Mouse (Mus musculus) limb, embryonic 12.5 days (tissue): Measurements from ENCODE around the gene Mpped1. TPM values are rescaled to one million over a fixed set of nuclear protein-coding genes. Genes with fewer than 3 reads are reported as not detected.

Source experiments
- ATAC-seq: fragments of 200-750 bp; cut with Nextera tagmentation; 2 replicates; pipeline ENCODE4 v1.8.0; 2017; ENCODE audit warnings: low read depth, moderate TSS enrichment; ENCODE audit not compliant: insufficient number of reproducible peaks, insufficient read depth, low FRiP score, low TSS enrichment
- H3K27ac ChIP-seq: fragments of 300-500 bp; sonication (generic); 2 replicates; pipeline ENCODE4 v1.5.1; 2016; ENCODE audit warnings: mild to moderate bottlenecking, moderate library complexity
- H3K27me3 ChIP-seq: fragments of 300-500 bp; sonication (generic); 2 replicates; pipeline ENCODE4 v1.6.1; 2016; ENCODE audit warnings: mild to moderate bottlenecking, moderate library complexity
- H3K36me3 ChIP-seq: fragments of 300-500 bp; sonication (generic); 2 replicates; pipeline ENCODE4 v1.6.1; 2016; ENCODE audit warnings: mild to moderate bottlenecking, moderate library complexity
- H3K4me1 ChIP-seq: fragments of 300-500 bp; sonication (generic); replicated peaks from 2 replicates; pipeline ENCODE4 v1.6.1; 2016
- H3K4me2 ChIP-seq: fragments of 300-500 bp; sonication (generic); 2 replicates; pipeline ENCODE4 v1.6.1; 2016; ENCODE audit warnings: mild to moderate bottlenecking, moderate library complexity
- H3K4me3 ChIP-seq: fragments of 300-500 bp; sonication (generic); replicated peaks from 2 replicates; pipeline ENCODE4 v1.5.1; 2016; ENCODE audit warnings: mild to moderate bottlenecking
- H3K9ac ChIP-seq: fragments of 300-500 bp; sonication (generic); replicated peaks from 2 replicates; pipeline ENCODE4 v1.6.1; 2016; ENCODE audit warnings: mild to moderate bottlenecking, moderate library complexity
- H3K9me3 ChIP-seq: fragments of 300-500 bp; sonication (generic); 2 replicates; pipeline ENCODE4 v1.6.1; 2016; ENCODE audit warnings: mild to moderate bottlenecking, moderate library complexity
- WGBS: fragments of 180-500 bp; shearing (Covaris S2); methylation state at CpG from one replicate; pipeline ENCODE4 v1.1.7; 2016; 5-methylcytosine and 5-hydroxymethylcytosine counted together
- polyA plus RNA-seq: library from polyadenylated mRNA; unstranded; fragments of >200 nt; fragmentation: Nextera tagmentation; extraction: Ambion mirVana; gene quantifications from 2 replicates; pipeline ENCODE4 v1.2.1, GENCODE M21; 2016

Gene Mpped1
- polyA plus RNA-seq, 1 experiment from 2014 or later, result 8.0 TPM

DNA sequence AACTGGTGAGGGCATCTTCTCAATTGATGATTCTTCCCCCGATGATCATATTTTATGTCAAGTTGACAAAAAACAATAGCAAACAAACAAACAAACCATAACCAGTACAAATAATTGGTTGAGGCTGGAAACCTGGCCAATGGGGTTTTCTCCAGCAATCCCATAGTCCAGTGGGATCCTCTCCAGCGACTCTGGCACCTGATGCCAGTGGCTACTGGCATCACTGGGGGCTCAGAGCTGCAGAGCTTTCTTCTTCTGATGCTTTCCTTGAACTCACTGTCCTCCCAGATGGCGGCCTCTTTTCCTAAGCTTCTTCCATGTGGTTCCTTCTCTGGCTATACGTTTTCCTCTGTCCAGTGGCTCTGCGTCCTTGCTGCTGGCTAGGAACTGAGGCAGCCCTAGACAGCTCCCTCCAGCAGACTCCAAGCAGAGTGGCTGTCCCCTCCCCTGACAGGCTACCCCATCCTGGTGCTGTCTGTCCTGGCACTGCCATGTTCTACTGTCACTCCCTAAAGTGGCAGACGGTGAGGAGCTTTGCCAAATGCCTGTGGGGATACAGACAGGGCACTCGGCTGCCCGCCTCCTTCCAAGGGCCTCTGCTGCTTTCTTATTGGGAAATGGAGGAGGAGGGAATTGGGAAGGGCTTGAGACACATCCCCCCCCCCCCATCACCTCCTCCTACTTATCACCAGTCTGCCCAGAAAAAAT lies 7.8 kb upstream of the Mpped1 start:
- 81% methylated on average over 8 of the region's 8 CpGs for WGBS
- Histone ChIP-seq H3K27me3 (peaks cover 44% of the 10 kb centered on the region), H3K4me3 (no peak overlapping the region), H3K36me3 (no peaks in the 10 kb centered on the region), H3K27ac (no peak overlapping the region), H3K9ac (no peak overlapping the region), H3K9me3 (no peaks in the 10 kb centered on the region), H3K4me2 (no peak overlapping the region), H3K4me1 (no peaks in the 10 kb centered on the region)
- no peak for ATAC-seq

DNA sequence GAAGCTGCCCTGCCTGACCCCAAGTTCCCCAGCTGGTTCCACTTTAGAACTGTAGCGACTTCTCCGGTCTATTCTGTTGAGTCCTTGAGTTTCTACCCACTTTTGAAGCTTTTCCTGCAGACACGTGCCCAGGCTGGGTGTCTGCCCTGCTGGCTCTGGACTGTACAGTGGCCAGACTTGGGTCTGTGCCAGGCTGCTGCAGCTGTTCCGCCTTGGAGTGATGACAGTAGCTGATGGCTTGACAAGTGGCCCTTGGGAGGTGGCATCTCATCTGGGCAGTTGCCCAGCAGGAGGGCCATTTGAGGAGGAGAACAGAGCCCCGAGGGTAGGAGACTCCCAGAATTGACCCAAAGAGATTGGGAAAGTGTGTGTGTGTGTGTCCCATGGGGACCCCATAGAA lies 6.8 kb upstream of the Mpped1 start:
- no peak overlapping the region for H3K27ac ChIP-seq
- no peak overlapping the region for H3K4me3 ChIP-seq
- no peak overlapping the region for H3K9ac ChIP-seq
- no peaks in the 10 kb centered on the region for H3K36me3 ChIP-seq
- H3K9me3 ChIP-seq, result no peaks in the 10 kb centered on the region
- H3K4me2 ChIP-seq, result no peak overlapping the region
- 48% methylated on average over 5 of the region's 5 CpGs for WGBS
- peaks cover 52% of the 10 kb centered on the region for H3K27me3 ChIP-seq
- ATAC-seq, result no peak
- H3K4me1 ChIP-seq, result no peaks in the 10 kb centered on the region

- no peak overlapping the region for H3K4me2 ChIP-seq
- H3K9me3 ChIP-seq, result no peaks in the 10 kb centered on the region
- whole genome bisulfite sequencing, result 89% methylated on average over 4 of the region's 4 CpGs
- peaks cover 55% of the 10 kb centered on the region for H3K27me3 ChIP-seq
- no peaks in the 10 kb centered on the region for H3K36me3 ChIP-seq
- no peak overlapping the region for H3K27ac ChIP-seq
- no peak overlapping the region for H3K4me3 ChIP-seq
- ATAC-seq, result no peak
- no peak overlapping the region for H3K9ac ChIP-seq
- no peaks in the 10 kb centered on the region for H3K4me1 ChIP-seq
Measured at GRCm38 (mm10) chr15:83772953-83773352, 6.3 kb upstream of the Mpped1 start.

DNA sequence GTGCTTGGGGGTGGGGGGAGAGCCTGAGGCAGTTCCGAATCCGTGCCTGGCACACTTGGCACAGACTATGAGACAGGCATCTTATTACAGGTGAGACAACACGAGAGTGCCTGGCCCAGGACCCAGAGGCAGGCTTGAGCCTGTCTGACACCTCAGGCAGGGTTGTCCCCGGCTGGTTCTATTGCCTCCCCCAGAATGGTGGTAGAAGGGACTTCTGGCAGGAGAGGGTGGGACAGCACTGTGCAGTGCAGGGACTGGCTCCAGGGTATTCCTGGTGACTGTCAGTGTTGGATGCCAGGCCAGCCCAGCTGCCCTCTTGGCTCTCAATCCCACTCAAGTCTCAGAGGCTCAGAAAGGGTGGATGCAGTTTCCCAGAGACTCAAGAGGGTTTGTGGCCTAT lies 4.3 kb upstream of the Mpped1 start:
- no peak overlapping the region for H3K4me3 ChIP-seq
- no peak for ATAC-seq
- 56% methylated on average over 4 of the region's 4 CpGs for WGBS
- no peak overlapping the region for H3K4me2 ChIP-seq
- H3K4me1 ChIP-seq, result no peaks in the 10 kb centered on the region
- peaks cover 61% of the 10 kb centered on the region for H3K27me3 ChIP-seq
- no peak overlapping the region for H3K9ac ChIP-seq
- H3K27ac ChIP-seq, result no peak overlapping the region
- no peaks in the 10 kb centered on the region for H3K9me3 ChIP-seq
- no peaks in the 10 kb centered on the region for H3K36me3 ChIP-seq

DNA sequence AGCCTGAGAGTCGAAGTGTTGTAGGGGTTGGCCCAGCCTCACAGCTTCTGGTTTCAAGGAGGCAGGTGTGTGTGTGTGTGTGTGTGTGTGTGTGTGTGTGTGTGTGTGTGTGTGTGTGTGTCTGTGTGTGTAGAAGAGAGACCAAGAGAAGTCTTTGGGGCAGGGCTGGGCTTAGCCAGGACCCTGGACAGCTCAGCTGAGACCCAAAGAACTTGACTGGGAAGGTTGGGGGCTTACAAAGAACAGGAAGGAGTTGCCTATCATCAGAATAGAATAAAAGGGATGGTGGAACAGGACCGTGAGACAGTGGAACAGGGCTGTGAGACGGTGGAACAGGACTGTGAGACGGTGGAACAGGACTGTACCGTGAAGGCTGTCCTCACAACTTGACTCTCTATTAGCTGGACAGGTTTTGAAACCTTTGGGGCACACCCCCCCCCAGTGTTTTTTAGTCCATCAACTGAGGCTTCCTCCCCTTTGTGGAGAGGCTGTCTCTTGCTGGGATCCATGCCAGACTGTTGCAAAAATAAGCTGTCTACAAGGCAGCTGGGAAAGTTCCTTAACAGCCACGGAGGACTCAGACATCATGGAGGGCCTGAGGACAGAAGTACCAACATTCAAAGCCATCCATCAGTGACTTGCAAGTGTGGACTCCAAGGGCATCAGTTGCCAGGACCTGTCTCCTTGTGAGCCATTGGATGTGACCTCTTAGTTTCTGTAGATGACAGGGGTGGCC lies 2.8 kb upstream of the Mpped1 start:
- no peak overlapping the region for H3K4me3 ChIP-seq
- no peaks in the 10 kb centered on the region for H3K9me3 ChIP-seq
- H3K4me2 ChIP-seq, result no peak overlapping the region
- peaks cover 74% of the 10 kb centered on the region for H3K27me3 ChIP-seq
- H3K4me1 ChIP-seq, result peaks cover 11% of the 10 kb centered on the region
- ATAC-seq, result no peak
- no peak overlapping the region for H3K9ac ChIP-seq
- no peak overlapping the region for H3K27ac ChIP-seq
- WGBS, result 84% methylated on average over 6 of the region's 6 CpGs
- H3K36me3 ChIP-seq, result no peaks in the 10 kb centered on the region

DNA sequence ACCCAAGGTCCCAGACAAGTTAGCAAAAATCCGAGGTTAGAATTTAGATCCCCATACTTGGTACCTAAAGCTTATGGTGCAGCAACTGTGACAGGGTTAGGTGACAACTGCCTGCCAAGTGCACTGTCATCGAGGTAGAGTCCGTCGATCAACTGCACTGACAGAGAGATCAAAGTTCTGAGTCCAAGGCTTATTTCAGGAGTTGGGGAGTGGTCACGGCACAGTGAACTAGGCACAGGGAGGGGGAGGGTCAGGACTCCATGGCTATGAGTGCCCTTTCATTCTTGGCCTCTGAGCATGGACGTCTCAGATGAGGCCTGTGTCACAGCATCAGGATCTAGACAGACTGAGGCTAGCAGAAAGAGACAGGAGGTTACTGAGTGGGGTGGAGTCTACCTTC lies 1.8 kb upstream of the Mpped1 start:
- Histone ChIP-seq H3K4me1 (peaks cover 11% of the 10 kb centered on the region), H3K27ac (no peak overlapping the region), H3K36me3 (no peaks in the 10 kb centered on the region), H3K4me2 (no peak overlapping the region), H3K4me3 (no peak overlapping the region), H3K9ac (no peak overlapping the region), H3K9me3 (no peaks in the 10 kb centered on the region), H3K27me3 (peaks cover 75% of the 10 kb centered on the region)
- 67% methylated on average over 6 of the region's 6 CpGs for WGBS
- no peak for ATAC-seq

DNA sequence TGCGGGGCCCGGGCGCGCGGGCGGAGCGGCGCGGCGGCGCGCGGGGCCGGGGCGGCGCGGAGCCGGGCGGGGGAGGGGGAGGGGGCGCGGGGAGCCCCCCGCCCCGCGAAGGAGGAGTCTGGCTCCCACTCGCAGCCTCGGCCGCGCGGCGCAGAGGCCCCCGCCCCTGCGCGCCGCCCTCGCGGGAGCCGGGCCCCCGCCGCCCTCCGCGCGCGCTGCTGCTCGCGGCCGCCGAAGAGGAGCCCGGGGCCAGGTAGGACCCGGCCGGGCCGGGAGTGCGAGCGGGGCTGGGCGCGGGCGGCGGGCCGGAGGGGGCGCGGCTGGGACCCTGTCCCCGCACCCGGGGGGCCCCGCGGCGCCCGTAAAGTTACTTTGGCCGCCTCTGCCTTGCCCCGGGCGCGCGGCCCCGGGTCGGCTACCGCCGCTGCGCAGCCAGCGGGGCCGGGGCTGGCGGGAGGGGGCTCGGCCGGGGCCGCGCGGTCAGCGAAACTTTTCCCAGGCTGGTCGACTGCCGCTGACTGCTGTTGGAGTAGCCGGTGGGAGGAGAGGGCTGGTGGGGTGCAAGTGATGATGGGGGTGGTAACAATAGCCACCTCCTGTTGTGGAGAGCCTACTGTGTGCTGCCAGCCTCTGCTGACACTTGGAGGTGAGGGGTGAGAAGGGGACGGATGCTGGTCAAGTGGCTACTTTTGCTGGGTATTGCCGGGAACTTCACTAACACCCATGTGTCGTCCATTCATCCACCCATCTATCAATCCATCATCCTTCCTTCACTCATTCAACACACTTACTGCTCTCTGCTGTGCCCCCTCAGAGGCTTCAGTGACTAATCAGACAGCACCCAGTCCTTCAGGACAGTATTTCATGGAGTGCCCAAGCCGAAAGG lies 831 bp downstream of the Mpped1 start:
- 5% methylated on average over 31 of the region's 92 CpGs for WGBS
- no peak overlapping the region for H3K27ac ChIP-seq
- peaks cover 11% of the 10 kb centered on the region for H3K4me1 ChIP-seq
- no peaks in the 10 kb centered on the region for H3K36me3 ChIP-seq
- H3K4me2 ChIP-seq, result peak overlapping the region; percentile 94
- peak overlapping the region; percentile 69 for H3K4me3 ChIP-seq
- H3K27me3 ChIP-seq, result peaks cover 68% of the 10 kb centered on the region
- H3K9ac ChIP-seq, result peak overlapping the region; percentile 77
- no peaks in the 10 kb centered on the region for H3K9me3 ChIP-seq
- no peak for ATAC-seq

DNA sequence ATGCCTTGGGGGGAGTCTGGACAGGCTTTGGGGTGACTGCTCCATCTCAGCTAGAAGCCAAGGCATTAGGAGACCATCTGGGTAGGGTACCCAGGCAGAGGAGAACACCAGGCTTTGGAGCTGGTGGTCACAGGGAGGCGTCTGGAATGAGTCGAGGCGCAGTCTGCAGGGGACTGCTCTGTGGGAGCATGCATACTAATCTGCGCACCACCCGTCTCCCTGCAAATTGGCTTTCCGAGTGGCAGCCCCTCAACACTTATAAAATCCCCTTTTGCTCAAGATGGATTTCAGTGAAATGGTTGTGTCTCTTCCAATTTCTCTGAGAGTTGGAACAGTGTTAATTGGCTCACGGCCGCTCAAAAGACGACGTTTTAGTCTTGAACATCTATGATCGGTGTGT lies 2.0 kb downstream of the Mpped1 start:
- Histone ChIP-seq H3K4me3 (no peak overlapping the region), H3K9me3 (no peaks in the 10 kb centered on the region), H3K9ac (no peak overlapping the region), H3K4me1 (peaks cover 11% of the 10 kb centered on the region), H3K27me3 (peaks cover 62% of the 10 kb centered on the region), H3K27ac (no peak overlapping the region), H3K36me3 (no peaks in the 10 kb centered on the region), H3K4me2 (no peak overlapping the region)
- no peak for ATAC-seq
- WGBS, result 74% methylated on average over 11 of the region's 11 CpGs

DNA sequence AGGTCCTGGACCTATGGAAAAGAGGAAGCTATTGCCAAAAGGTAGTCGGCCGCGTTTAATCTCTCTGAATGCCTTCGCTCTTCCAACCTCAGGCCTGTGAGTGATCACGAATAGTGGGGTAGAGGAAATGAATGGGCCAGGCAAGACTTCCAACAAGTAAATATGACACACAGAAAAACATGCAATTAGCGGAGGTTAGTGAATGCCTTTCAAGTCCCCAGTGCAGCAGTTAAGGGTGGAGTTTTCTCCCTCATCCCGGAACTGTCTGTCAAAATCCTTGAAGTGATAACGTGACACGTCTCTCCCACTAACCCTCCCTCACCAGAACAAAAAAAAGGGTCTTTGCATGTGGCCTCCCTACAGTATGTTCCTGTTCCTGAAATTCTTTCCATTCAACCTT lies 3.0 kb downstream of the Mpped1 start:
- H3K27ac ChIP-seq, result no peak overlapping the region
- WGBS, result 68% methylated on average over 9 of the region's 9 CpGs
- peaks cover 54% of the 10 kb centered on the region for H3K27me3 ChIP-seq
- H3K9me3 ChIP-seq, result no peaks in the 10 kb centered on the region
- no peak overlapping the region for H3K9ac ChIP-seq
- peaks cover 11% of the 10 kb centered on the region for H3K4me1 ChIP-seq
- no peak overlapping the region for H3K4me3 ChIP-seq
- H3K4me2 ChIP-seq, result no peak overlapping the region
- no peak for ATAC-seq
- H3K36me3 ChIP-seq, result no peaks in the 10 kb centered on the region

GRCm38 (mm10) chr15:83784772-83785171 lies 5.5 kb downstream of the Mpped1 start:
- Histone ChIP-seq H3K27me3 (peaks cover 39% of the 10 kb centered on the region), H3K4me1 (peaks cover 11% of the 10 kb centered on the region), H3K9me3 (no peaks in the 10 kb centered on the region), H3K9ac (no peak overlapping the region; the same call in 1 of the 2 replicates), H3K4me3 (no peak overlapping the region), H3K27ac (no peak overlapping the region), H3K36me3 (no peaks in the 10 kb centered on the region), H3K4me2 (no peak overlapping the region)
- ATAC-seq, result no peak
- 71% methylated on average over 9 of the region's 9 CpGs for WGBS

DNA sequence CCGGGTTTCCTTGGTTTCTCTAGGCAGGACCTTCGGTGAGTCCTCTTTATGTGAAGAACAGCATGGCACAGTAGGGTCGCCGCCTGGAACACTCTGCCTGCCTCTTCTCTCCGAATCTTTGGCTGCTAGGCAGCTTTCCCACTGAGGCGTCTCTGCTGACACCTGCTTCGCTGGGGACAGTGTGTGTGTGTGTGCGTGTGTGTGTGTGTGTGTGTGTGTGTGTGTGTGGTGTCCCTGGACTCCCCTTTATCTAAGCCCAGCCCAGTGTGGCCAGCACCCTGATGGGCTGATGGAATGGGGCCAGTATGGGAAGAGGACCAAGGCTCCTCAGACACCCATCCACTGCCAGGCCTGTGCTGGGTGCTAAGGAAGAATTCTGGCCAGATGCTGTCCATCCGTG lies 9.8 kb downstream of the Mpped1 start:
- H3K27me3 ChIP-seq, result 0 out of 2 replicates have a peak, but pooled peaks cover 7% of the 10 kb centered on the region
- no peak overlapping the region for H3K4me3 ChIP-seq
- ATAC-seq, result no peak

More for the DNA sequence above, 9.8 kb downstream of the Mpped1 start:
- WGBS, result 82% methylated on average over 9 of the region's 9 CpGs
- Histone ChIP-seq H3K4me1 (peaks cover 7% of the 10 kb centered on the region; the same call in 1 of the 2 replicates), H3K27ac (no peak overlapping the region), H3K4me2 (no peak overlapping the region), H3K36me3 (no peaks in the 10 kb centered on the region), H3K9ac (no peak overlapping the region), H3K9me3 (no peaks in the 10 kb centered on the region)
